Mouse (Mus musculus) left cerebral cortex, adult 2 months (tissue): ENCODE results near the gene Fubp1. TPM values are rescaled to one million over a fixed set of nuclear protein-coding genes. Genes with fewer than 3 reads are reported as not detected.

ENCODE experiments used
- DNase-seq, 2 experiments: peaks; one replicate each; pipeline ENCODE4 v3.0.0; 2021 to 2022; ENCODE audit warnings: low spot score in 2 of 2, mixed read lengths in 1 of 2; ENCODE audit errors: extremely low spot score in 1 of 2
- H3K27ac ChIP-seq: fragments of 200-600 bp; 2 replicates; pipeline ENCODE4 v1.8.1; 2022
- H3K4me3 ChIP-seq: fragments of 200-600 bp; 2 replicates; pipeline ENCODE4 v1.8.1; 2022
- CTCF ChIP-seq: fragments of 200-600 bp; IDR thresholded peaks from 2 replicates; pipeline ENCODE4 v1.8.1; 2022; ENCODE audit warnings: antibody characterized with exemption, mild to moderate bottlenecking, moderate library complexity
- intact Hi-C: fragments of 180-260 bp; cut with DNase I; formaldehyde crosslinking; loops from one replicate; pipeline ENCODE4 v1.15.1; 2025
- total RNA-seq, 2 experiments: library from RNA; stranded (reverse); gene quantifications; 2 replicates each; pipeline ENCODE4 v1.2.3; 2021

Fubp1 gene
- total RNA-seq, 2 experiments from 2014 or later, result 131 to 132 TPM

DNA sequence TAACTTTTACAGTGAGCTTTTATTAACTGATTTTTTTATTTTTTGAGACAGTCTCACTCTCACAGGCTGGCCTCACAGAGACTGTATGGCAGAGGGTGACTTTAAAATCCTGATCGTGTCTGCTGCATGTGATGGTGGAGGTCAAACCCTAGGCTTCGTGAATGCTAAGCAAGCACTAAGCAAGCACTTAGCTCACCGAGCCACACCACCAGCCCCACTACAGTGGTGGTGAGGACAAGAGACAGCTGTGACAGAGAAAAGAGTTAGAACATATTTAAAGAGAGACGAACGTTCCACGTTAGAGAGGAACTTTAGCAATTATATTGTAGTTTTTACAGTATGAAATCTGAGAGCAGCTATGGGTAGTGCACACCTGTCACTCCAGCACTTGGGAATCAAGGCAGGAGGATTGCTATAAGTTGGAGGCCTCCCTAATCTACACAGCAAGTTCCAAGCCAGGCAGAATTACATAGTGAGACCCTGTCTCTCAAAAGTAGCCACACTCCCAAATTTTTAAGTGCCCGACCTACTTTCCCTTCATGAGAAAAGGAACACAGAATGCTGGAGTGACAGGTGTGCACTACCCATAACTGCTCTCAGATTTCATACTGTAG is 37.8 kb upstream of the Fubp1 start:
- intact Hi-C loops, result no loop called here
- TF ChIP-seq CTCF, result no peak
- no peak for DNase-seq
- H3K27ac ChIP-seq, result no peak overlapping the region
- no peak overlapping the region for H3K4me3 ChIP-seq

GRCm38 (mm10) chr3:152178816-152179215 is 31.4 kb upstream of the Fubp1 start:
- Histone ChIP-seq H3K4me3 (no peak overlapping the region), H3K27ac (no peak overlapping the region)
- no peak for DNase-seq
- intact Hi-C loops, result no loop called here
- no peak for TF ChIP-seq CTCF

DNA sequence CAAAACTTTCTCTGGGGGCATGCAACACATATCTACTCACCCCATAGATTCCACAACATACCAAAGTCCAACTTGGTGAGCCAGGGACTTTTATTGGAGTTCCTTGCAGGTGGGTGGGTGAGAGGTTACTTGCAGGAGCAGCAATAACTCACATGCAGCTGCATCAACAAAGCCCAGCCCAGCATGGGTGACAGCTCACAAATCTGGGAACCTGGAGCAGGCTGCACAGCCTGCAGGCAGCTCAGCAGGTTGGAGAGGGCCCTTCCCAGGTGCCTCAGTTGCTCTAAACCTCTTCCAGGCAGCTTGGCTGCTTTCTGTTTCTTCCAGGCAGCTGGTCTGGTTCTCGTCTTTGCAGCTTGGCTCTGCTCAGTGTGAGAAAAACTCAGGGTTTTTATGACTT is 30.9 kb upstream of the Fubp1 start:
- TF ChIP-seq CTCF, result no peak
- H3K27ac ChIP-seq, result no peak overlapping the region
- intact Hi-C loops, result no loop called here
- H3K4me3 ChIP-seq, result no peak overlapping the region
- no peak for DNase-seq

GRCm38 (mm10) chr3:152180624-152181023 is 29.6 kb upstream of the Fubp1 start:
- TF ChIP-seq CTCF, result no peak
- no peak overlapping the region for H3K27ac ChIP-seq
- intact Hi-C loops, result no loop called here
- no peak for DNase-seq
- H3K4me3 ChIP-seq, result no peak overlapping the region

- no peak for TF ChIP-seq CTCF
- no peak for DNase-seq
- H3K4me3 ChIP-seq, result no peak overlapping the region
- intact Hi-C loops, result no loop called here
- no peak overlapping the region for H3K27ac ChIP-seq
These were observed 26.7 kb upstream of the Fubp1 start for GRCm38 (mm10) chr3:152183522-152183921.

- intact Hi-C loops, result no loop called here
- H3K27ac ChIP-seq, result no peak overlapping the region
These were observed 24.1 kb upstream of the Fubp1 start for GRCm38 (mm10) chr3:152186106-152186505.

GRCm38 (mm10) chr3:152189306-152189705 is 20.9 kb upstream of the Fubp1 start:
- Histone ChIP-seq H3K27ac (no peak overlapping the region), H3K4me3 (no peak overlapping the region)
- intact Hi-C loops, result no loop called here
- no peak for TF ChIP-seq CTCF
- DNase-seq, result no peak

More at GRCm38 (mm10) chr3:152186106-152186505, 24.1 kb upstream of the Fubp1 start:
- no peak for TF ChIP-seq CTCF
- DNase-seq, result no peak
- H3K4me3 ChIP-seq, result no peak overlapping the region

DNA sequence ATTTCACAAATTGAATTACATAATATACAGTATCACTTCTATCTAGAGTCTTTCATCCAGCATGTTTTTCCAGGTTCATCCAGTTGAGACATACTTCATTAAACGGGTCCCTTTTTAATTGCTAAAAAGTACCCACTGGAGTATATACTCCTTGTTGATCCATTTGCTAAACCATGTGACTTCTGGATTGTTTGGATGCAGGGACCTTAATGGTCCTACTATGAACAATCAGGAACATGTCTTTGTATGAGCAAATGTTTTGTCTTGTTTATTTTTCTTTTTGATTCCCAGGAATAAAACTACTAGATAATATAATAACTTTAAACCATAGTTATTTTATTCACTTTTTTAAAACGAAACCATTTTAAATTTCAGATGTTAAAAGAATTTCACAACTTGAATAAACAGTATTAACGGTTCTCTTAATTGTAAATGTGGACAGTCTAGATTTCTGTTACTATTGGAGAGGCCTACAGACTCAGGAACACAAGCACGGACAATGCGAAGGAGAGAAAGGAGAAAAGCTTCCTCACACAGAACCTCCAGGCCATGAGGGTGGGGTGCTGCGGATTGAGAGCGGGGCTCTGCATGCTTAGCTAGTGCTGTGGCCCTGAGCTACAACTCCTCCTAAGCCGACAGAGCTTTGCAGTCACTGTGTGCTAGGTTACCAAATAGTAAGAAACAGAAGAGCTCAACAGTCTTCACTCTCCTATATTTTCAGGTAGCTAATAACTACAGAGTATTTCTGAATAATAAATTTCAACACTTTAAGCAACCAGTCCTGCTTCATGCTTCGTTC is 19.3 kb upstream of the Fubp1 start:
- H3K27ac ChIP-seq, result no peak overlapping the region
- DNase-seq, result no peak
- peak overlapping the region; percentile 79 for H3K4me3 ChIP-seq
- no peak for TF ChIP-seq CTCF
- intact Hi-C loops, result loop anchor here (5.0 kb wide), 1 partner anchor 44 kb away; no protein-coding TSS in a partner anchor

DNA sequence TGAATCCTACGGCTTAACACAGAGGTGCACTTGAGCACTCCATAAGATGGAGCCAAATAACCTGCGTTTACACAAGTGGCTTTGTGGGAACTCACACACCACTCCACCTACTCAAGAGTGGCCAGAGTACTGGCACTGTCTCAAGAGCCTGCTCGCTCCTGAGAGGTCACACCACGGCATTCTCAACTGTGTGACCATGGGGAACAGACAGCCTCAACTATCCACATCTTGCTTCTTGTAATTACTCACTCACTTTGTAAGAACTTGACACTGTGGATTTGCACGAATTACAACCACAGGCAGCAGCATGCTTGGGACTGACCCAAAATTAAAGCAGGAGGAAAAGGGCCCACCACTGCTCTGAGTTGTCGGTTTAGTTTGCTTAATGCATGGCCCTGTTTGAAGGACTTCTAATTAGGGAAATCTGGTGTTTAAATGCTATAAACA is 18.4 kb upstream of the Fubp1 start:
- TF ChIP-seq CTCF, result no peak
- DNase-seq, result no peak
- intact Hi-C loops, result loop anchor here (2.0 to 5.0 kb wide), 2 partner anchors 45 to 85 kb away; no protein-coding TSS in a partner anchor

GRCm38 (mm10) chr3:152192238-152192931 is 17.8 kb upstream of the Fubp1 start:
- Histone ChIP-seq H3K27ac (peak overlapping the region; percentile 89), H3K4me3 (peak overlapping the region; percentile 79)
- intact Hi-C loops, result loop anchor here (2.0 to 5.0 kb wide), 2 partner anchors 45 to 86 kb away; no protein-coding TSS in a partner anchor
- DNase-seq, result no peak
- no peak for TF ChIP-seq CTCF

More for the DNA sequence above, 18.4 kb upstream of the Fubp1 start:
- Histone ChIP-seq H3K27ac (peak overlapping the region; percentile 2; the same call in 1 of the 2 replicates), H3K4me3 (peak overlapping the region; percentile 79)

- Histone ChIP-seq H3K27ac (peak overlapping the region; percentile 89), H3K4me3 (peak overlapping the region; percentile 79)
- no peak for DNase-seq
- TF ChIP-seq CTCF, result no peak
- intact Hi-C loops, result loop anchor here (1.0 to 5.0 kb wide), 3 partner anchors 17 to 86 kb away; partner anchors contain the start of genes Dnajb4 and Fubp1
These were observed 17.0 kb upstream of the Fubp1 start for GRCm38 (mm10) chr3:152193177-152193576.
